Mouse (Mus musculus) CH12.LX (cell line): ENCODE data around the gene Gm43552. TPM values are rescaled to one million over a fixed set of nuclear protein-coding genes. Genes with fewer than 3 reads are reported as not detected.

Experiments
- DNase-seq: peaks from one replicate; pipeline ENCODE4 v3.0.0-alpha.2; 2013; ENCODE audit errors: extremely low read depth
- H3K27ac ChIP-seq: 2 replicates; pipeline ENCODE4 v1.5.1; 2012; ENCODE audit warnings: low read depth, mild to moderate bottlenecking, control low read depth, moderate library complexity; ENCODE audit not compliant: insufficient read depth
- H3K27me3 ChIP-seq: replicated peaks from 2 replicates; pipeline ENCODE3; 2012; ENCODE audit warnings: inconsistent platforms
- H3K36me3 ChIP-seq, 2 experiments: replicated peaks in 1 of 2; 2 replicates each; pipeline versions ENCODE3 to v1.6.1; 2012; ENCODE audit warnings: inconsistent platforms in 1 of 2, low read length in 1 of 2, mild to moderate bottlenecking in 1 of 2, mixed read lengths in 1 of 2, moderate library complexity in 1 of 2; ENCODE audit not compliant: control insufficient read depth in 1 of 2, insufficient read depth in 1 of 2
- H3K4me1 ChIP-seq, 2 experiments: 2 replicates each; pipeline ENCODE4 v1.6.1; 2012; ENCODE audit warnings: inconsistent platforms in 1 of 2, moderate library complexity in 1 of 2; ENCODE audit not compliant: insufficient read depth in 2 of 2, control insufficient read depth in 1 of 2
- H3K4me2 ChIP-seq: 2 replicates; pipeline ENCODE4 v1.6.1; 2012; ENCODE audit warnings: low read depth, mild to moderate bottlenecking, control low read depth; ENCODE audit not compliant: poor library complexity, insufficient read depth, severe bottlenecking
- H3K4me3 ChIP-seq, 3 experiments: fragments of 150-350 bp in 1 of 3; sonication (generic) in 1 of 3; replicated peaks in 1 of 3; 2 replicates each; pipeline versions ENCODE3 to v1.5.1; 2011 to 2012; ENCODE audit warnings: low read depth in 2 of 3, low read length in 2 of 3, mild to moderate bottlenecking in 2 of 3, moderate library complexity in 2 of 3, control low read depth in 1 of 3, improper control_type of control experiment in 1 of 3, inconsistent platforms in 1 of 3, mixed read lengths in 1 of 3; ENCODE audit not compliant: poor library complexity in 1 of 3
- H3K79me2 ChIP-seq: replicated peaks from 2 replicates; pipeline ENCODE4 v1.6.1; 2012; ENCODE audit warnings: mild to moderate bottlenecking, moderate library complexity; ENCODE audit not compliant: control insufficient read depth, poor library complexity, insufficient read depth, severe bottlenecking; ENCODE audit errors: extremely low read depth
- H3K9ac ChIP-seq: 2 replicates; pipeline ENCODE4 v1.6.1; 2012; ENCODE audit warnings: low read depth, mild to moderate bottlenecking, control low read depth, moderate library complexity; ENCODE audit not compliant: insufficient read depth
- H3K9me3 ChIP-seq: replicated peaks from 2 replicates; pipeline ENCODE3; 2012; ENCODE audit warnings: low read length, inconsistent platforms, mixed read lengths
- BHLHE40 ChIP-seq: IDR thresholded peaks from 2 replicates; pipeline ENCODE4 v1.6.1; 2011; ENCODE audit warnings: mild to moderate bottlenecking, low read depth, low read length, improper control_type of control experiment
- CTCF ChIP-seq, 2 experiments: IDR thresholded peaks in 1 of 2; conservative IDR thresholded peaks in 1 of 2; 2 replicates each; pipeline ENCODE4 v1.5.1; 2011 to 2012; ENCODE audit warnings: low read depth in 2 of 2, low read length in 2 of 2, improper control_type of control experiment in 1 of 2, inconsistent platforms in 1 of 2, mild to moderate bottlenecking in 1 of 2, moderate library complexity in 1 of 2
- ETS1 ChIP-seq: conservative IDR thresholded peaks from 2 replicates; pipeline ENCODE4 v1.6.1; 2012; ENCODE audit warnings: low read depth, mild to moderate bottlenecking, inconsistent platforms, low read length, improper control_type of control experiment, moderate library complexity
- JUND ChIP-seq: conservative IDR thresholded peaks from 2 replicates; pipeline ENCODE4 v1.6.1; 2011; ENCODE audit warnings: low read depth, low read length, improper control_type of control experiment
- KAT2A ChIP-seq: IDR thresholded peaks from 2 replicates; pipeline ENCODE4 v1.6.1; 2012; ENCODE audit warnings: low read length, improper control_type of control experiment, inconsistent platforms; ENCODE audit not compliant: insufficient replicate concordance
- MAFK ChIP-seq: IDR thresholded peaks from 2 replicates; pipeline ENCODE4 v1.6.1; 2011; ENCODE audit warnings: low read length, improper control_type of control experiment; ENCODE audit not compliant: insufficient replicate concordance
- MAZ ChIP-seq: IDR thresholded peaks from 2 replicates; pipeline ENCODE4 v1.6.1; 2012; ENCODE audit warnings: low read depth, mild to moderate bottlenecking, inconsistent platforms, low read length, improper control_type of control experiment, moderate library complexity
- MEF2A ChIP-seq: IDR thresholded peaks from 2 replicates; pipeline ENCODE4 v1.6.1; 2014; ENCODE audit warnings: low read depth, mild to moderate bottlenecking, inconsistent platforms, low read length, improper control_type of control experiment, borderline replicate concordance
- MXI1 ChIP-seq: IDR thresholded peaks from 2 replicates; pipeline ENCODE4 v1.6.1; 2011; ENCODE audit warnings: mild to moderate bottlenecking, low read depth, low read length, improper control_type of control experiment
- NRF1 ChIP-seq: IDR thresholded peaks from 2 replicates; pipeline ENCODE4 v1.6.1; 2014; ENCODE audit warnings: low read depth, mild to moderate bottlenecking, inconsistent platforms, low read length, improper control_type of control experiment, moderate library complexity
- POLR2A ChIP-seq: IDR thresholded peaks from 2 replicates; pipeline ENCODE4 v1.6.1; 2011; ENCODE audit warnings: low read depth, mild to moderate bottlenecking, improper control_type of control experiment, low read length
- RCOR1 ChIP-seq: conservative IDR thresholded peaks from 2 replicates; pipeline ENCODE4 v1.6.1; 2012; ENCODE audit warnings: low read depth, mild to moderate bottlenecking, inconsistent platforms, low read length, improper control_type of control experiment
- TCF12 ChIP-seq: IDR thresholded peaks from 2 replicates; pipeline ENCODE4 v1.6.1; 2014; ENCODE audit warnings: low read depth, mild to moderate bottlenecking, inconsistent platforms, low read length, improper control_type of control experiment
- dilution Hi-C: fragments of 300-500 bp; cut with MboI; formaldehyde crosslinking; loops from 2 replicates; pipeline ENCODE4 v1.14.3; 2020; ENCODE audit warnings: low sequenced_read_pairs; ENCODE audit not compliant: extremely low pct_unique_long_range_greater_than_20kb, extremely low pct_ligation_motif_present
- in situ Hi-C: fragments of 300-500 bp; cut with MboI; formaldehyde crosslinking; loops from 3 replicates; pipeline ENCODE4 v1.14.3; 2019; ENCODE audit warnings: low sequenced_read_pairs, low pct_ligation_motif_present, low pct_unique_long_range_greater_than_20kb, mixed read lengths
- polyA plus RNA-seq: library from polyadenylated mRNA; unstranded; fragments of >175 nt; gene quantifications from 2 replicates; pipeline ENCODE4 v1.2.1, GENCODE M21; 2012; ENCODE audit warnings: low read depth; ENCODE audit not compliant: insufficient read length
- total RNA-seq, 2 experiments: library from RNA; depleted of rRNA; stranded (reverse); fragments of 300-350 nt in 1 of 2; fragments of >200 nt in 1 of 2; gene quantifications; 2 replicates each; pipeline ENCODE4 v1.2.3; 2012 to 2014

Gm43552 gene
- total and polyA plus RNA-seq, 3 experiments: 2.1 TPM; not detected in 2

DNA sequence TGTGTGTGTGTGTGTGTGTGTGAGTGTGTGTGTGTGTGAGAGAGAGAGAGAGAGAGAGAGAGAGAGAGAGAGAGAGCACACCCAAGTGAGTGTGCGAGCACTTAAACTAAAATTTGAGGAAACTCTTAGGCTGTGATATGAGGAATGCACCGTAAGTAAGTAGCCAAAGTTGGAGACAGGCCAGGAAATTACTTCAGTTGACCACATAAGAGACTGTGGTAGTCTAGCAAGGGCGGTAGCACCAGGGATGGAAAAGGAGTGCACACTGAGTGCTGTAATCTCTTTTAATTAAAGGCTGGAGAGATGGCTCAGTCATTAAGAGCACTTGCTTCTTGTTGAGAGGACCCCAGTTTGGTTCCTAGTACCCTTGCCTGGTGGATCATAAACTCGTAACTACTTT is 2.8 kb downstream of the Gm43552 start:
- Histone ChIP-seq H3K27ac (no peak overlapping the region), H3K9ac (no peak overlapping the region), H3K36me3 (peaks cover 0 to 3% of the 10 kb centered on the region in 2 experiments), H3K79me2 (no peaks in the 10 kb centered on the region), H3K27me3 (peaks cover 41% of the 10 kb centered on the region), H3K4me2 (no peak overlapping the region), H3K9me3 (no peaks in the 10 kb centered on the region), H3K4me1 (peaks cover 5 to 48% of the 10 kb centered on the region in 2 experiments; a peak in 3 of 4 replicates), H3K4me3 (no peak overlapping the region)
- no peak for DNase-seq
- dilution Hi-C loops: no loop called here
- in situ Hi-C loops: no loop called here
- TF ChIP-seq MEF2A: no peak

GRCm38 (mm10) chr5:65488725-65489124 is 3.9 kb downstream of the Gm43552 start:
- H3K4me1 ChIP-seq: peaks cover 7 to 59% of the 10 kb centered on the region in 2 experiments; a peak in 3 of 4 replicates
- dilution Hi-C loops (no loop called here), in situ Hi-C loops (no loop called here)
- H3K4me2 ChIP-seq: no peak overlapping the region
- TF ChIP-seq JUND (no peak), MXI1 (no peak), RCOR1 (no peak), MAFK (no peak), BHLHE40 (no peak), NRF1 (no peak), CTCF (conservative IDR thresholded peaks at IDR 0.05 in 1 of 2, IDR thresholded peaks at IDR 0.05 in 1 of 2; ENCODE audit: low read depth in 2 of 2, low read length in 2 of 2) (no peak), MAZ (no peak), KAT2A (no peak)
- DNase-seq: no peak
- H3K27me3 ChIP-seq: peaks cover 36% of the 10 kb centered on the region
- no peak overlapping the region for H3K4me3 ChIP-seq
- H3K79me2 ChIP-seq: no peaks in the 10 kb centered on the region
- no peak overlapping the region for H3K9ac ChIP-seq
- no peak overlapping the region for H3K27ac ChIP-seq
- H3K9me3 ChIP-seq: no peaks in the 10 kb centered on the region
- H3K36me3 ChIP-seq: peaks cover 0 to 3% of the 10 kb centered on the region in 2 experiments

DNA sequence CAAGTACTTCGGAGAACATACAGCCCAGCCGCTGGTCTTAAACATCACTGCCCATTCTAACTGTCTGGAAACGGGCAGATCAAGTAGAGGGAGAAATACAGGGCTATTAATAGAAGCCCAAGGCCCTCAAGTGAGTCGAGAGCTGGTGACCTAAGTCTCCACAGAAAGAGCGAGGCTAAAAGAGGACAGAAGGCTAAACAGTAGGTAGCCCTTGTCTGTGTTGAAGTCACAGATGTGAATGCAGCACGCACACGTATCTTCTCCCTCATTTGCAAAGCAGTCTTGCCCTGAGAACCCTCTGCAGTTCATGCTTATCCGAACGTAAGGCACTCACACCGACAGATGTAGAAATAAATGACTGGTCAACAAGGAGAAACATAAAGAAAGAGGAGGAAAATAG is 5.3 kb downstream of the Gm43552 start:
- Histone ChIP-seq H3K79me2 (no peaks in the 10 kb centered on the region), H3K4me3 (no peak overlapping the region), H3K4me2 (peak overlapping the region; percentile 59; the same call in 1 of the 2 replicates), H3K9ac (no peak overlapping the region), H3K36me3 (peaks cover 0 to 3% of the 10 kb centered on the region in 2 experiments), H3K9me3 (no peaks in the 10 kb centered on the region), H3K27ac (peak overlapping the region; percentile 38; the same call in 1 of the 2 replicates), H3K27me3 (peaks cover 28% of the 10 kb centered on the region), H3K4me1 (peaks cover 7 to 72% of the 10 kb centered on the region in 2 experiments; a peak in 3 of 4 replicates)
- dilution Hi-C loops (no loop called here), in situ Hi-C loops (no loop called here)
- DNase-seq: peak; percentile 57
- peak; percentile 47; the same call in 1 of the 2 replicates for TF ChIP-seq BHLHE40
- no peak for TF ChIP-seq TCF12
- TF ChIP-seq ETS1: peak; percentile 40
- peak; percentile 71; the same call in 1 of the 2 replicates for TF ChIP-seq MEF2A
- TF ChIP-seq POLR2A: peak; percentile 25; the same call in 1 of the 2 replicates
